Mouse (Mus musculus) heart, embryonic 11.5 days (tissue): ENCODE measurements around the gene Nr2c1. TPM values are rescaled to one million over a fixed set of nuclear protein-coding genes. Genes with fewer than 3 reads are reported as not detected.
A peak's percentile ranks its signal among the peaks of the same experiment; 100 is the strongest.

Experiments
- ATAC-seq: fragments of 200-750 bp; cut with Nextera tagmentation; replicated peaks from 2 replicates; pipeline ENCODE4 v1.8.0; 2017; ENCODE audit warnings: moderate library complexity; ENCODE audit not compliant: insufficient number of reproducible peaks, low FRiP score, low TSS enrichment
- H3K27ac ChIP-seq: fragments of 300-500 bp; sonication (generic); 2 replicates; pipeline ENCODE4 v1.5.1; 2014; ENCODE audit warnings: mild to moderate bottlenecking, low read depth, low read length
- H3K27me3 ChIP-seq: fragments of 300-500 bp; sonication (generic); 2 replicates; pipeline ENCODE4 v1.6.1; 2014; ENCODE audit warnings: mild to moderate bottlenecking, low read length, mixed read lengths; ENCODE audit not compliant: control insufficient read depth, insufficient read depth
- H3K36me3 ChIP-seq: fragments of 300-500 bp; sonication (generic); 2 replicates; pipeline ENCODE4 v1.6.1; 2014; ENCODE audit warnings: mild to moderate bottlenecking, low read length, moderate library complexity, mixed read lengths; ENCODE audit not compliant: control insufficient read depth, insufficient read depth
- H3K4me1 ChIP-seq: fragments of 300-500 bp; sonication (generic); 2 replicates; pipeline ENCODE4 v1.6.1; 2014; ENCODE audit warnings: low read length; ENCODE audit not compliant: control insufficient read depth, insufficient read depth
- H3K4me2 ChIP-seq: fragments of 300-500 bp; sonication (generic); 2 replicates; pipeline ENCODE4 v1.6.1; 2014; ENCODE audit warnings: mild to moderate bottlenecking, moderate library complexity
- H3K4me3 ChIP-seq: fragments of 300-500 bp; sonication (generic); 2 replicates; pipeline ENCODE4 v1.5.1; 2014; ENCODE audit warnings: low read depth, low read length
- H3K9ac ChIP-seq: fragments of 300-500 bp; sonication (generic); 2 replicates; pipeline ENCODE4 v1.6.1; 2014; ENCODE audit warnings: mild to moderate bottlenecking, low read depth, low read length, moderate library complexity
- H3K9me3 ChIP-seq: fragments of 300-500 bp; sonication (generic); replicated peaks from 2 replicates; pipeline ENCODE4 v1.6.1; 2016; ENCODE audit warnings: low read length; ENCODE audit not compliant: control insufficient read depth
- WGBS: fragments of 180-500 bp; shearing (Covaris S2); extraction: QIAGEN DNeasy Blood & Tissue Kit; methylation state at CpG from one replicate; pipeline ENCODE4 v1.1.7; 2014; ENCODE audit not compliant: insufficient replicate concordance; 5-methylcytosine and 5-hydroxymethylcytosine counted together
- polyA plus RNA-seq: library from polyadenylated mRNA; unstranded; fragments of >200 nt; fragmentation: Nextera tagmentation; extraction: Ambion mirVana; gene quantifications from 2 replicates; pipeline ENCODE4 v1.2.1, GENCODE M21; 2014

Gene Nr2c1
- polyA plus RNA-seq = 8.1 and 8.7 TPM in 2 replicates

DNA sequence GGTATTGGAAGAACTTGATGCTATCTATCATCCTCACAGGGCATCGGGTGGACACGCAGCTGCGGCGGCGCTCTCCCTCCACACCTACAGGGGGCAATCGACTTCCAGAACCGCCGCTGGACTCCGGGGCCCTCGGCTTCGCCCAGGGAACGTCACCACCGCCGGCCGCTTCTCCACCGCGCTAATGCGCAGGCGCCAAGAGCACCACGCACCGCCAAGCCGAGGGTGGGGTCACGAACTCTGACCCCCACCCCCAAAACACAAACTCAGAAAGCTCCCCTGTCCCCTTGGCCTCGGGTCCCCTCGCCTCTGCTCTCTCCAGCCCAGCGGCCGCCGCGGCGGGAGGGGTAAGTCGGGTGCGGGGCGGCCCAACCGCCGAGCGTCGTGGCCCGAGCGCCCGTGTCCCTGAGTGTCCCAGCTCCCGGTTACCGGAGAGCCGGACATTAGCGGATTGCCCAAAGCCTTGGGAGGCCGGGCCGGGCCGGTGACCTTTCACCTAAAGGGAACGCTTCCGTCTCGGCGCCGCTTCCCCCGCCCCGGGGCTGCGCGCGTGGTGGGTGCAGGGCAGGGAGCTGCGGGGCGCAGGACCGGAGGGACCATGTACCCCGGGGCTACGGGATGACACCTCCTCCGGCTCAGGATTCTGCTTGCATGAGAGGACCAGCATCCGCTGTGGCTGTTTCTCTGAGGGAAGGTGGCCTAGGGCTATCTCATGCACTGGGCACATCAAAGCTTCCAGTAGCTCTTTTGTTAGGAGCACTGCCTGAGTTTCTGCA, at the start of gene Nr2c1:
Gene Nr2c1, plus strand, starts transcription at position 268 of the 776 bp plus-strand sequence.
- H3K27ac ChIP-seq = peak within 1 kb of the TSS; percentile 90
- H3K4me3 ChIP-seq = peak within 1 kb of the TSS; percentile 91
- WGBS = under 1% methylated on average over 64 of the region's 64 CpGs

DNA sequence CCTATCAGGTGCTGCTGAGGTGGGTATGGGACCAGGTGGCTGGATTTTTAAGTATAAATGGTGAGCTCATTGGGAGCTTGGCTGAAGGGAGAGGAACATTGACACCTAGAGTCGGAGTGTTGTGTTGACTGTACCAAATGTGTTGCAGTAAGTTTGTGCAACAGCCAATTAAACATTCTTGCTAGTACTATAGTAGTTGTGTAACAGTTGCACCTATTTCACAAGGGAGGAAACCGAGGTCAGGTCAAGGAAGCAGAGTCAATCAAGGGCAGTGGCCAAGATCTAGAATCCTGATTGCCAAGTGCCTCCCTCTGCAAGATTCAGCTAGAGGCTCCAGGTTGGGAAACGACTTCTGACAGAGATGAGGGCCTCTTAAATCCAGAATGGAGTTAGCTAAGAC, 49.7 kb upstream of the Nr2c1 start:
- 84% methylated on average over 3 of the region's 3 CpGs for WGBS
- no peak overlapping the region for H3K9ac ChIP-seq
- no peaks in the 10 kb centered on the region for H3K9me3 ChIP-seq
- no peak overlapping the region for H3K4me3 ChIP-seq
- peaks cover 11% of the 10 kb centered on the region; the same call in 1 of the 2 replicates for H3K4me1 ChIP-seq
- no peaks in the 10 kb centered on the region for H3K36me3 ChIP-seq
- H3K27me3 ChIP-seq = no peaks in the 10 kb centered on the region
- H3K27ac ChIP-seq = no peak overlapping the region
- ATAC-seq = no peak
- H3K4me2 ChIP-seq = no peak overlapping the region

More for the DNA sequence above, at the start of gene Nr2c1:
- peaks cover 10% of the 10 kb centered on the region for H3K4me1 ChIP-seq
- no peaks in the 10 kb centered on the region for H3K9me3 ChIP-seq
- H3K9ac ChIP-seq = peak within 1 kb of the TSS; percentile 93
- peak within 1 kb of the TSS; percentile 74 for H3K4me2 ChIP-seq
- peak; percentile 86 for ATAC-seq
- H3K27me3 ChIP-seq = no peaks in the 10 kb centered on the region
- no peaks in the 10 kb centered on the region for H3K36me3 ChIP-seq

DNA sequence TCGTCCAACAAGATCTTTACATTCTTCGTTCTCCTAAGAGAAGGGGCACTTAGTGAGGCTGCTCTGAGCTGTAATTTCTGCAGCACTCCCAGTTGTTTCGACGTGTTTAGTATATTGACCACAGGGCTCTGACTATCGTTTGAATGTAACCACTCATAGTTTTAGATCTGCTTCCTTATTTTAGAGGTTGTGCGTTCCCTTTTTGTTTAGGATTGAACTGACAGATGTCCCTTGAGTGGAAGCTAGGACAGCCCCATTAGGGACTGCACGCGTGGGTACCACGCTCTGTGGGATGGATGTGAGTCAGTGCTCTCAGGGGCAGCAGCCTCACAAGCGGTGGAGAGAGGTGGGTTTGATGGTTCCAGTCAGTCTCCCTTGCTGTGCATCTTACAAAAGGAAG, 42.3 kb upstream of the Nr2c1 start:
- H3K4me3 ChIP-seq = no peak overlapping the region
- 91% methylated on average over 10 of the region's 10 CpGs for WGBS
- no peak for ATAC-seq

DNA sequence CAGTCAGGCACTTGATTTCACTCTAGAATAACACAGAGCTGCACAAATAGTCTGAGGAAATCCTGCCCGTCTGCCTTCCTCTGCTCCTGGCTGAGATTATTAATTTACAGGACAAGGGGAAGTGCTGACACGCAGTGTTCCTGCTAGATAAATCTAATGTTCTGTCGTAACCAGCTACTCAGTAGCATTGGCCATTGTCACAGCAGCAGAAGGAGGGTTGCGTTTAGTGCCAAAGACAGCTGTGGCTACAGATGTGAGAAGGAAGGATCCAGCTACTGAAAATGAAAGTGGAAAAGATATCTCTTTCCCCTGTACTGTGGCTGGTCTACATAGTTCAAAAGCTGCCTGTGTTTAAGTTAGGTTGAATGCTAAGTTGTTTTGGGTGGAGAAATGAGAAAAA, 40.7 kb upstream of the Nr2c1 start:
- Histone ChIP-seq H3K4me3 (no peak overlapping the region), H3K4me1 (no peaks in the 10 kb centered on the region), H3K27me3 (no peaks in the 10 kb centered on the region), H3K9me3 (no peaks in the 10 kb centered on the region), H3K9ac (no peak overlapping the region), H3K4me2 (no peak overlapping the region), H3K36me3 (no peaks in the 10 kb centered on the region), H3K27ac (no peak overlapping the region)
- ATAC-seq = no peak
- WGBS = 59% methylated on average over 4 of the region's 4 CpGs

More for the DNA sequence above, 42.3 kb upstream of the Nr2c1 start:
- Histone ChIP-seq H3K27ac (no peak overlapping the region), H3K27me3 (no peaks in the 10 kb centered on the region), H3K9me3 (no peaks in the 10 kb centered on the region), H3K9ac (no peak overlapping the region), H3K4me2 (no peak overlapping the region), H3K4me1 (no peaks in the 10 kb centered on the region), H3K36me3 (no peaks in the 10 kb centered on the region)

DNA sequence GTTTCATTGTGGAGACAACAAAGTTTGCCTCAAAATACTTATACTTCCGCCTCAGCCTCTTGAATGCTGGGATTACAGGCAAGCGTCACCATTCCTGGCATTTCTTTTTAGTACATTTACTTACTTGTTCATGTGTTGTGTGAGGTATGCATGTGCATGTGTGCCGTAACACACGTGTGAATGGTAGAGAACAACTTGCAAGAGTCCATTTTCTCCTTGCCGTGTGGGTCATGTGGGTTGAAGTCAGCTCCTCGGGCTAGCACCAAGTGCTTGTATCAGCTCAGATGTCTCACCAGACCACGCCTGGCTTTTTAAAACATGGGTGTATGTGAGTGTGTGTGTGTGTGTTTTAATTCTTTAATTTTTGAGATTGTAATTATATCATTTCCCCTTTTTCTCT, 40.2 kb upstream of the Nr2c1 start:
- H3K27me3 ChIP-seq = no peaks in the 10 kb centered on the region
- H3K4me1 ChIP-seq = no peaks in the 10 kb centered on the region
- ATAC-seq = no peak
- no peak overlapping the region for H3K27ac ChIP-seq
- H3K9me3 ChIP-seq = no peaks in the 10 kb centered on the region
- no peak overlapping the region for H3K4me3 ChIP-seq
- 83% methylated on average over 7 of the region's 7 CpGs for WGBS
- no peak overlapping the region for H3K9ac ChIP-seq
- H3K36me3 ChIP-seq = no peaks in the 10 kb centered on the region
- no peak overlapping the region for H3K4me2 ChIP-seq

DNA sequence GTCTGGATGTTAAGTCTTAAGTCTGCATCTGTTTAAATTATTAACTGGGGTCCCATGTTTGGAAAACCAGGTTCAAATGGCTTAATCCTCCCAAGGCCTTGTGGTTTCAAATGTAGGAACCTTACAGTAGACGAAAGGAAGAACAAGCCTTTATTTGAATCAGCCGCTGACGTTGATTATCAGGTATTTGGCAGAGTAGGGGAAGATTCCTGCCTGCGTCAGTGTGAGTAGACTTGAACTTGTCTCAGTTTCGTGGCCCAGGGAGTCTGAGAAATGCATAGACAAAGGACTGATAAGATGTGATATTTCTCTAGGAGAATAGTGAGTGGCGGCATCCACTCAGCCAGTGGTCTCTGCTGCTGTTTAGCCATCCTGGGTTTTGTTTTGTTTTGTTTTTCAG, 39.0 kb upstream of the Nr2c1 start:
- Histone ChIP-seq H3K36me3 (no peaks in the 10 kb centered on the region), H3K9me3 (no peaks in the 10 kb centered on the region), H3K27ac (no peak overlapping the region), H3K4me3 (no peak overlapping the region), H3K4me2 (no peak overlapping the region), H3K4me1 (no peaks in the 10 kb centered on the region), H3K27me3 (no peaks in the 10 kb centered on the region), H3K9ac (no peak overlapping the region)
- ATAC-seq = no peak
- 84% methylated on average over 6 of the region's 6 CpGs for WGBS

DNA sequence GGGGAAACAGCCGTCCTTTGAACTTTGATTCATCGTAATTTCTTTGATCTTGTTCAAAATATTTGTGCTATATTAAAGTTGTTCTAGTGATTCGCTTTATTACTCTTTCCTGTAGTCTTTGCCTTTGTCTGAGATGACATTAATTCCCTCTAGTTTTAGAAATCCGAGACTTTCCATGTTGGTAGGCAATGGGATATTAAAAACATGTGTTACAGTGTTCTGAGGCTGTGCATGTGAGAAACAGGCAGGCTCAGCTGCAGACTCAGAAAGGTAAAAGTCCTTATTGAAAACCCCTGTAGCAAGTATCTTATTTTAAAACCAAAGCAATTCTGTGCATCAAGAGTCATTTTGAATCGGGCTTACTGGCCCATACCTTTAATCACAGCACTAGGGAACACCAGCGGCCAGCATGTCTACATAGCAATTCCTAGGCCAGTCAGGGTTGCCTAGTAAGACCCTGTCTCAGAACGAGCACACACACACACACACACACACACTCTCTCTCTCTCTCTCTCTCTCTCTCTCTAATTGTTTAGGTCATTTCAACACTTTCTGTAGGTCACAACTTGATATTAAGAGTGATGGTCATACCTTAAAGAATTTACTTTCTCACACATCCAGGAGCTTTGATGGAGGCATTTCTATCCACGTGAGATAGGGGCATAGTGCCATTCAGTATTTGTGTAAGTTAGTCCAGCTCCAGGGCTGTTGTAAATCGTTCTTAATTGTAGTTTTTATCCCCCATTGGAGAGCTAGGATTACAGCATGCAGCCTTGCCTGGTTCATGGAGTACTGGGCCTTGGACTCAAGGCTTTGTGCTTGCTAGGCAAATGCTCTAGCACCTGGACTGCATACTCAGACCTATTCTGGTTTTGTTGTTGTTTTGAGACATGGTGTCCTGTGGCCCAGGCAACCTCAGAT, 36.7 kb upstream of the Nr2c1 start:
- no peak for ATAC-seq
- H3K4me3 ChIP-seq = no peak overlapping the region
- 82% methylated on average over 9 of the region's 9 CpGs for WGBS
- no peak overlapping the region for H3K27ac ChIP-seq
- H3K4me2 ChIP-seq = no peak overlapping the region
- H3K4me1 ChIP-seq = peaks cover 9% of the 10 kb centered on the region
- no peaks in the 10 kb centered on the region for H3K27me3 ChIP-seq
- H3K9me3 ChIP-seq = no peaks in the 10 kb centered on the region
- H3K9ac ChIP-seq = no peak overlapping the region
- no peaks in the 10 kb centered on the region for H3K36me3 ChIP-seq

DNA sequence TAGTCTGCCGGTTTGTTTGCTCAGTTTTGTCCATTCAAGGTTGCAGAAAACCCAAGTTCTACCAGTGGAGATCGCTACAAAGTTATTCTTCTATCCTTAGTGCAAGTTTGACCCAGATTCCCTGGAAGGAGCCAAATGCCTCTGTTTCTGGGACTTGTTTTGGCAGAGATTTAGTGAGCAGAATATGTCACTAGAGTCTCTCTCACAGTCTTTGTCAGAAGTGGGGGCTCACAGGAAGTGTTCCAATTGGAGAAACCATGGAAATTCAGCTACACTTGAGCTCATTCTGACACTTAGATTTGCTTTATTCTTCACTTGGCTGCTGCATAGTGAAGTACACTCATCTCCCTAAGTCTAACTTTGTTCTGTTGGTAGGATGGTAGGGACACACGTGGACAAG, 35.6 kb upstream of the Nr2c1 start:
- Histone ChIP-seq H3K4me3 (no peak overlapping the region), H3K4me1 (peaks cover 9% of the 10 kb centered on the region), H3K9me3 (no peaks in the 10 kb centered on the region), H3K4me2 (no peak overlapping the region), H3K27ac (no peak overlapping the region), H3K36me3 (no peaks in the 10 kb centered on the region), H3K9ac (no peak overlapping the region), H3K27me3 (no peaks in the 10 kb centered on the region)
- 84% methylated on average over 3 of the region's 3 CpGs for WGBS
- ATAC-seq = no peak
